Mouse (Mus musculus): ENCODE results near the gene Nr2f2.

Nr2f2 gene

DNA sequence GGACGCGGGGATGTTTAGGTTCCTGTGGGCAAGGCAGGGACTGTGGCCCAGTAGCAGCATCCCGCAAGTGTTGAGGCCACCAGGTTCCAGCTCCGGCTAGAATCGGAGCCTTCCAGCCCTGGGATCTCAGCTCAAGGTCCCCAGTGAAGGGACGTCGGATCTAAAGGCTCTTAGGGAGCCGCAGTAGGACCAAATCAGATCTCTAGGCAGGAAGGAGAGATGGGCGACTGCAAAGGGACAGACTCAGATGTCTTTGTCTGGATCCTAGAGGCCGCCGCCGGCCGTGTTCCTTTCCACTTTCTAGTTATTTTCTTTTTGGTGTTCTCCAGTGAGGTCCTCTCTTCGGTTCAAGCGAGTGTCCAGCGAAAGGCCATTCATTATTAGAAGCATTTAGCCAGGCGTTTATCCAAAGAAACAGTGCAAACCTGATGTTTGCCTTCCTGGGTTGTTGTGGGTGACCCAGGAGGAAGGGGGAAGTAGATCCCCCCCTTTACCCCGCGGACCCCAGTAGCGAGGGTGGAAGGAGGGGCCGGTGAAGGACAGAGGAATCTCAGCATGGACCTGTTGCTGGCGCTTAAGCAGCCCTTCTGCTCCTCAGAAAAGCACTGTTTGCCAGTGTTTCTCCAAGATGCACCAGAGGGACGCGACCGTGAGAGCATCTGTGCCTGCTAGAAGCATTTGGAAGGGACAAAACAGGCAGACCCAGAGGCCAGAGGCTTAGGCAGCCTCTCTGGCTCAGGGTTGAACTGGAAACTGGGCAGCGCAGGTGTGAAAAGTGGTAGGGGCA lies 34.3 kb downstream of the Nr2f2 start:
- no peak for DNase-seq (ENCODE audit: low spot score)

- peak; percentile 80 for DNase-seq (ENCODE audit: low spot score)
Observed at GRCm38 (mm10) chr7:70331243-70332063, 35.1 kb downstream of the Nr2f2 start.

DNA sequence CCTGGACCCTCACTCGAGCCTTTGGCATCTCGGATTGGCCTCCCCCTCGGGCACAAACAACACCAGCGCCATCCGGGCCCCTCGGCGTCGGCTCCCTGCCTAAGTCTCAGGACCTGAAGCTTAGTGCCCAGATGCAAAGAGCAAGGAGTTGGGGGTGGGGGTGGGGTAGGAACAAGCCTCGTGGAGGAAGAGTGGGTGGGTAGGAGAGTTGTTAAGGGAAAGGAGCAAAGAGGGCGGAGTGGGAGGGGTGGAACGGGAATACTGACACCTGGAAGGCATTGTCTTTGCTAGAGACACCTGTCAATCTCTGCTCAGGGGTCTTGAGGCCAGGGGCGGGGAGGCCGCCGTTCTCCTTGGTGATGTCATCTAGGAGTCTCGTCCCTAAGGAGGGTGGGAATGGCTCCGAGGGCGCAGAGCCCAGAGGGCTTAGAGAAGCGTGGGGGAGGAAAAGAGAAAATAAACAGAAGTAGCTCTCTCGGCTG lies 35.7 kb downstream of the Nr2f2 start:
- peak; percentile 50 for DNase-seq (ENCODE audit: low spot score)

DNA sequence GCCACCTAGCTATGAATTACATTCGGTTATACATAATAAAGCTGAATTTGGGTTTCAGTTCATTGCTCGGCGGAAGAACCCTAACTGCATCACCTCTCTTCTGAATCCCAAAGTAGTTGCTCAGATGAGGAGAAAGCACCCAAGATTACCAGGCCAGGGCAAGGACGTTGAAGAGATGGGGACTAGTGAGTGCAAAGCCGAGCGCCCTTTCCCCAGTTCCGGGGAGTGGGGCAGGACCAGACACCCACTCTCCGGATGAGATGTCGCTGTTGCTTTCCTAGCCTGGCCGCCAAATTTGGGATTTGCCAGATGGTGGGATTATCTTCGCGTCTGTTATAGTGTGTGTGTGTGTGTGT lies 36.4 kb downstream of the Nr2f2 start:
- DNase-seq (ENCODE audit: low spot score), result peak; percentile 37

DNA sequence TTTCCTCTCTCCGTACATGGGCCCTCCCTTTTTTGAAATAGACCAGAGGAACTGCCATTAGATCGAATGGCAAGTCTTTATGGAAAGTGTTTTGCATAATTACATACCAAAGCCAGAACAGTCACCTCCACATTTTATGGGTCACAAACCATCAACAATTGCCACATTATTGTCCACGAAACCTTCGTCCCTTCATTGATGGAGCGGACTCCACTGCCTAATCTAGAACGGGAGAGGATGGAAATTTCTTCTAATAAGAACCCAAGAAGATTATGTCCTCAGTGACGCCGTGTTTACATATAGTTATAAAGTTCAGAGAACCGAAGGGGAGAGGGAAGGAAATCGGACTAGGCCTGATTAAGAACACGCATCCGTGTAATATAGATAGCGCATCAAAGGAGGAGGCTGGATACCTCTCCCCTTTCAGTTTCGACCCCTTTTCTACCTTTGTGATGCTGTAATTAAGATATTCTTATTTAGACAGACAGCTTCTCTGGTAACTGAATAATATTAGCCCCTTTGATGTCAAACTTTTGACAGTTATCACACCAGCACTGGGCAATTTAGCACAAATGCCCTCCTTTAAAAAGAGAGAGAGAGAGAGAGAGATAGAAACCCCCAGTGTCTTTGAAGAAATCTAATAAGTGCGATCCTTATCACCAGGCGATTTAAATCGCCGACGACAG lies 36.9 kb downstream of the Nr2f2 start:
- peak; percentile 86 for DNase-seq (ENCODE audit: low spot score)

GRCm38 (mm10) chr7:70329037-70329516 lies 37.5 kb downstream of the Nr2f2 start:
- DNase-seq (ENCODE audit: low spot score), result no peak

GRCm38 (mm10) chr7:70328206-70329036 lies 38.1 kb downstream of the Nr2f2 start:
- peak; percentile 42 for DNase-seq (ENCODE audit: low spot score)

GRCm38 (mm10) chr7:70327191-70327590 lies 39.3 kb downstream of the Nr2f2 start:
- DNase-seq (ENCODE audit: low spot score), result peak; percentile 12

GRCm38 (mm10) chr7:70326176-70327035 lies 40.1 kb downstream of the Nr2f2 start:
- DNase-seq (ENCODE audit: low spot score), result peak; percentile 25

DNA sequence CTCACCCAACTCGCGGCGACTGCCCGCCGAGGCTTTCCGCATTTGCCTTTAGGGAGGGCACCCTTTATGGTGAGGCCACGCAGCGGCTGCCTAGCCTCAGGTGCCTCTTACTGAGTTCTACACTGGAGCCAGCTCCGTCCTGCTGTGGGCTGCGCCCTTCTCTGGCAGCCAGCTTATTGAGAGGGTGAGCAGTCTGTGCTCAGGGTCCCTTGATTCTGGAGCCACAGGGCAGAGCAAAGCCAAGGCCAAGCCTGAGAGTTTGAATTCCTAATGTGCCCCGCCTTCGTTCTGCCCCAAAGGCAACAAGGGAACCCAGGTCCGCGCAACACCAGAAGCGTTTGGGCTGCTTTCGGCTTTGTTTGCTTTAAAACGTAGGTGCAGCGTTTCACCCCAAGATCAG lies 41.2 kb downstream of the Nr2f2 start:
- DNase-seq (ENCODE audit: low spot score), result peak; percentile 40

DNA sequence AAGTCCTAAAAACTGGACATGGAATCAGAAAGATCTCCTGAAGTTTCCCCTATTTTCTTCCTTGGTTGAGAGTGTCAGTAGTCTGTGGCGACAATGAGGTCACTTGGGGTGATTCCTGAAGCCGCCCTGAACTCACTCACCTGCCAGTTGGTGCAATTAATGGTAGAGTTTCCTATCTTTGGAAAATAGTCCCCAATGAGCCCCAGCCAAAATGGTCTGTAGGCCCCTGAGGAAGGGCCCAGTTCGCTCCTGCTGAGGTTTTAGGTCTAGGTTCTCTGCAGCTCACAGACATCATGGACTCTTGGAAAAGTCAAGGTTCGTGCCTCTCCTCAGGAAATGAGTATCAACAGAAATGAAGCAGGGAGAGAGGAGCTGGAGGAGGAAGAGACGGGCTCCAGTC lies 42.0 kb downstream of the Nr2f2 start:
- DNase-seq (ENCODE audit: low spot score), result no peak

GRCm38 (mm10) chr7:70324041-70324440 lies 42.5 kb downstream of the Nr2f2 start:
- peak; percentile 27 for DNase-seq (ENCODE audit: low spot score)

- no peak for DNase-seq (ENCODE audit: low spot score)
Observed at GRCm38 (mm10) chr7:70305716-70306115, 60.8 kb downstream of the Nr2f2 start.

DNA sequence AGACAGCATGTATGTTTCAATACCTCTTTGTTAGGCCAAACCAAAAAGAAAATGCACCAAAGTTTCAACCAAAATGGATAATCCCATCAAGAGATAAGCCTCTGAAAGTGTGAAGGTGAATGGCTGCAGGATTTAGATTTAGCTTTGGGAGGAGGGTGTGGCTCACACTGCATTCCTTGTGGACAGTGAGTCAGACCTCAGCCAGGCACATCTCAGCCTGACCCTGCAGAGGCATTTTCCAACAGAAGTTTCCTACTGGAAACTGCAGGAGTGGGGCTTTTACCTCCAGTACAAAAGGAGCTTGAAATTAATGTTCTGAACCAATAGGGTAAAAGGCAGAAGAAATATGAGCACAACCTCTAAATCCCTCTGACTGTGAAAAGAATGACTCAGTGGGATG lies 62.1 kb downstream of the Nr2f2 start:
- no peak for DNase-seq (ENCODE audit: low spot score)

Measured in retina, embryonic 14.5 days (tissue).